Mouse (Mus musculus): ENCODE measurements around the gene Hnrnpf. TPM values are rescaled to one million over a fixed set of nuclear protein-coding genes. Genes with fewer than 3 reads are reported as not detected.

Hnrnpf gene
- total and polyA plus RNA-seq, 2 experiments, result 89.3 to 188 TPM

GRCm38 (mm10) chr6:117952330-117952729 is 52.2 kb downstream of the Hnrnpf start:
- no peak overlapping the region for H3K27ac ChIP-seq (replicated peaks; ENCODE audit: insufficient read depth, low read depth, low read length)
- no peaks in the 10 kb centered on the region for H3K36me3 ChIP-seq (ENCODE audit: control insufficient read depth, insufficient read depth, low read length)
- TF ChIP-seq POLR2A (IDR thresholded peaks at IDR 0.05; ENCODE audit: extremely low read depth, insufficient read depth, low read length) (no peak), CTCF (IDR thresholded peaks at IDR 0.05; ENCODE audit: low read depth, low read length) (peak; percentile 35; the same call in 1 of the 2 replicates)
- no peaks in the 10 kb centered on the region for H3K27me3 ChIP-seq (ENCODE audit: control insufficient read depth, insufficient read depth, low read length)
- no peak for DNase-seq (ENCODE audit: extremely low read depth, low read depth, low spot score)
- H3K4me1 ChIP-seq (ENCODE audit: control insufficient read depth, insufficient read depth, low read length), result no peaks in the 10 kb centered on the region
- no peaks in the 10 kb centered on the region for H3K79me2 ChIP-seq (ENCODE audit: control insufficient read depth, insufficient read depth, low read length)
- 83% methylated on average over 4 of the region's 4 CpGs for WGBS
- no peak overlapping the region for H3K9ac ChIP-seq (ENCODE audit: low read depth, low read length)
- H3K4me3 ChIP-seq (ENCODE audit: insufficient read depth, low read depth, low read length), result no peak overlapping the region

GRCm38 (mm10) chr6:117956161-117956560 is 56.0 kb downstream of the Hnrnpf start:
- H3K4me3 ChIP-seq (ENCODE audit: insufficient read depth, low read depth, low read length), result no peak overlapping the region
- DNase-seq (ENCODE audit: extremely low read depth, low read depth, low spot score), result no peak
- H3K36me3 ChIP-seq (ENCODE audit: control insufficient read depth, insufficient read depth, low read length), result no peaks in the 10 kb centered on the region
- 69% methylated on average over 6 of the region's 6 CpGs for WGBS
- no peaks in the 10 kb centered on the region for H3K4me1 ChIP-seq (ENCODE audit: control insufficient read depth, insufficient read depth, low read length)
- H3K27me3 ChIP-seq (ENCODE audit: control insufficient read depth, insufficient read depth, low read length), result no peaks in the 10 kb centered on the region
- no peak overlapping the region for H3K27ac ChIP-seq (replicated peaks; ENCODE audit: insufficient read depth, low read depth, low read length)
- no peaks in the 10 kb centered on the region for H3K79me2 ChIP-seq (ENCODE audit: control insufficient read depth, insufficient read depth, low read length)
- TF ChIP-seq POLR2A (IDR thresholded peaks at IDR 0.05; ENCODE audit: extremely low read depth, insufficient read depth, low read length), result no peak
- no peak for TF ChIP-seq CTCF (IDR thresholded peaks at IDR 0.05; ENCODE audit: low read depth, low read length)
- H3K9ac ChIP-seq (ENCODE audit: low read depth, low read length), result no peak overlapping the region

- Histone ChIP-seq H3K4me3 (ENCODE audit: insufficient read depth, low read depth, low read length) (no peak overlapping the region), H3K27ac (replicated peaks; ENCODE audit: insufficient read depth, low read depth, low read length) (no peak overlapping the region), H3K4me1 (ENCODE audit: control insufficient read depth, insufficient read depth, low read length) (no peaks in the 10 kb centered on the region), H3K27me3 (ENCODE audit: control insufficient read depth, insufficient read depth, low read length) (no peaks in the 10 kb centered on the region), H3K79me2 (ENCODE audit: control insufficient read depth, insufficient read depth, low read length) (no peaks in the 10 kb centered on the region), H3K9ac (ENCODE audit: low read depth, low read length) (no peak overlapping the region), H3K36me3 (ENCODE audit: control insufficient read depth, insufficient read depth, low read length) (no peaks in the 10 kb centered on the region)
- TF ChIP-seq POLR2A (IDR thresholded peaks at IDR 0.05; ENCODE audit: extremely low read depth, insufficient read depth, low read length), result no peak
- 34% methylated on average over 14 of the region's 14 CpGs for WGBS
- DNase-seq (ENCODE audit: extremely low read depth, low read depth, low spot score), result no peak
Observed at GRCm38 (mm10) chr6:117956851-117957501, 56.9 kb downstream of the Hnrnpf start.

- no peaks in the 10 kb centered on the region for H3K27me3 ChIP-seq (ENCODE audit: control insufficient read depth, insufficient read depth, low read length)
- TF ChIP-seq CTCF (IDR thresholded peaks at IDR 0.05; ENCODE audit: low read depth, low read length), result no peak
- TF ChIP-seq POLR2A (IDR thresholded peaks at IDR 0.05; ENCODE audit: extremely low read depth, insufficient read depth, low read length), result no peak
- 83% methylated on average over 3 of the region's 3 CpGs for WGBS
Observed at GRCm38 (mm10) chr6:117963201-117963600, 63.1 kb downstream of the Hnrnpf start.

GRCm38 (mm10) chr6:117966729-117967128 is 66.6 kb downstream of the Hnrnpf start:
- no peak overlapping the region for H3K4me3 ChIP-seq (ENCODE audit: insufficient read depth, low read depth, low read length)
- no peaks in the 10 kb centered on the region for H3K27me3 ChIP-seq (ENCODE audit: control insufficient read depth, insufficient read depth, low read length)
- 42% methylated on average over 9 of the region's 9 CpGs for WGBS
- TF ChIP-seq CTCF (IDR thresholded peaks at IDR 0.05; ENCODE audit: low read depth, low read length) (peak; percentile 32; the same call in 1 of the 2 replicates), POLR2A (IDR thresholded peaks at IDR 0.05; ENCODE audit: extremely low read depth, insufficient read depth, low read length) (no peak)
- H3K27ac ChIP-seq (replicated peaks; ENCODE audit: insufficient read depth, low read depth, low read length), result no peak overlapping the region
- no peaks in the 10 kb centered on the region for H3K4me1 ChIP-seq (ENCODE audit: control insufficient read depth, insufficient read depth, low read length)
- H3K36me3 ChIP-seq (ENCODE audit: control insufficient read depth, insufficient read depth, low read length), result no peaks in the 10 kb centered on the region
- no peak overlapping the region for H3K9ac ChIP-seq (ENCODE audit: low read depth, low read length)
- H3K79me2 ChIP-seq (ENCODE audit: control insufficient read depth, insufficient read depth, low read length), result no peaks in the 10 kb centered on the region
- no peak for DNase-seq (ENCODE audit: extremely low read depth, low read depth, low spot score)

More at GRCm38 (mm10) chr6:117963201-117963600, 63.1 kb downstream of the Hnrnpf start:
- DNase-seq (ENCODE audit: extremely low read depth, low read depth, low spot score), result no peak
- H3K4me3 ChIP-seq (ENCODE audit: insufficient read depth, low read depth, low read length), result no peak overlapping the region
- no peak overlapping the region for H3K9ac ChIP-seq (ENCODE audit: low read depth, low read length)
- no peaks in the 10 kb centered on the region for H3K79me2 ChIP-seq (ENCODE audit: control insufficient read depth, insufficient read depth, low read length)
- no peaks in the 10 kb centered on the region for H3K4me1 ChIP-seq (ENCODE audit: control insufficient read depth, insufficient read depth, low read length)
- H3K27ac ChIP-seq (replicated peaks; ENCODE audit: insufficient read depth, low read depth, low read length), result no peak overlapping the region
- H3K36me3 ChIP-seq (ENCODE audit: control insufficient read depth, insufficient read depth, low read length), result no peaks in the 10 kb centered on the region

Other genes with a start within 250 kb of the Hnrnpf start
- gene Zfp637, start 59.1 kb upstream of the Hnrnpf start, total RNA-seq (2014; rRNA removed), result 14.1 and 19.6 TPM in 2 replicates
- gene Zfp637, start 59.1 kb upstream of the Hnrnpf start, polyA plus RNA-seq (2012; rRNA removed), result 16.4 and 27.6 TPM in 2 replicates
- gene Zfp239, start 38.2 kb upstream of the Hnrnpf start, total RNA-seq (2014; rRNA removed), result 0.07 and 0.09 TPM in 2 replicates
- gene Zfp239, start 38.2 kb upstream of the Hnrnpf start, polyA plus RNA-seq (2012; rRNA removed), result 0.05 TPM in 1 of 2 replicates, not detected in the other
- gene Fxyd4, start 37.4 kb downstream of the Hnrnpf start, total RNA-seq (2014; rRNA removed), result not detected in 2 replicates
- gene Fxyd4, start 37.4 kb downstream of the Hnrnpf start, polyA plus RNA-seq (2012; rRNA removed), result 0.18 TPM in 1 of 2 replicates, not detected in the other
- gene Rasgef1a, start 111.1 kb downstream of the Hnrnpf start, total RNA-seq (2014; rRNA removed), result 0.07 TPM in 1 of 2 replicates, not detected in the other
- gene Rasgef1a, start 111.1 kb downstream of the Hnrnpf start, polyA plus RNA-seq (2012; rRNA removed), result 0.06 TPM in 1 of 2 replicates, not detected in the other
- gene Csgalnact2, start 238.8 kb downstream of the Hnrnpf start, total RNA-seq (2014; rRNA removed), result 8.1 and 8.7 TPM in 2 replicates
- gene Csgalnact2, start 238.8 kb downstream of the Hnrnpf start, polyA plus RNA-seq (2012; rRNA removed), result 1.1 and 1.2 TPM in 2 replicates